Mouse (Mus musculus): Measurements from ENCODE around the gene Hmgcll1. TPM values are rescaled to one million over a fixed set of nuclear protein-coding genes. Genes with fewer than 3 reads are reported as not detected.
A peak's percentile ranks its signal among the peaks of the same experiment; 100 is the strongest.

Hmgcll1 gene
- polyA plus RNA-seq (2015; fragmentation: Nextera tagmentation; extraction: Ambion mirVana) = 1.1 and 1.3 TPM in 2 replicates

- Histone ChIP-seq H3K4me1 (peaks cover 8% of the 10 kb centered on the region), H3K4me3 (peak within 1 kb of the TSS; percentile 60), H3K9me3 (no peaks in the 10 kb centered on the region), H3K27me3 (replicated peaks) (no peaks in the 10 kb centered on the region), H3K9ac (peak within 1 kb of the TSS; percentile 84), H3K36me3 (no peaks in the 10 kb centered on the region), H3K4me2 (peak within 1 kb of the TSS; percentile 85), H3K27ac (replicated peaks) (no peak within 1 kb of the TSS)
- no peak for ATAC-seq (ENCODE audit: extremely low read depth, insufficient number of reproducible peaks, low FRiP score, low TSS enrichment)
- 8% methylated on average over 40 of the region's 40 CpGs for WGBS
Observed at GRCm38 (mm10) chr9:76014631-76015531, at the start of gene Hmgcll1. TSS of gene Hmgcll1 (plus strand) at chr9:76014855.

DNA sequence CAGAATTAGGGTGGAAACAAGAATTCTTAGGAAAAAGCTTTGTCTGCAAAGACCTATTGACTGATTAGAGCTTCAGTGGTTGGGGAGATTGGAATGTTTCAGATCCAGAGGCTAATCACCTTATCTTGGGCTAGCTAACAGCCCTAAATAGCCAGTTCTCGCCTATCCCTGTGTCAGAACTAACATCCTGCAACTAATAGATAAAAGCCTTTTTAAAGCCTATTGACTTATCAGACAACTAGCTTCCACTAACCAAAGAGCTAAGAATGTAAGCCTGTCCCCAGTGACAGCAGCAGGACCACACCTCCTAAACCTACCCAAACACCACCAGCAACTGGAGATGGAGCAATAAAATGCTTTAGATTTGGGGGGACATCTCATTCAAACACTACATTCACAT is 34.6 kb upstream of the Hmgcll1 start:
- no peak for ATAC-seq (ENCODE audit: extremely low read depth, insufficient number of reproducible peaks, low FRiP score, low TSS enrichment)
- no peaks in the 10 kb centered on the region for H3K27me3 ChIP-seq (replicated peaks)

GRCm38 (mm10) chr9:75981139-75981538 is 33.5 kb upstream of the Hmgcll1 start:
- WGBS = 55% methylated on average over 1 of the region's 1 CpGs
- no peaks in the 10 kb centered on the region for H3K4me1 ChIP-seq
- H3K27ac ChIP-seq (replicated peaks) = no peak overlapping the region
- H3K9ac ChIP-seq = no peak overlapping the region
- H3K27me3 ChIP-seq (replicated peaks) = no peaks in the 10 kb centered on the region
- no peaks in the 10 kb centered on the region for H3K36me3 ChIP-seq
- ATAC-seq (ENCODE audit: extremely low read depth, insufficient number of reproducible peaks, low FRiP score, low TSS enrichment) = no peak
- no peaks in the 10 kb centered on the region for H3K9me3 ChIP-seq
- no peak overlapping the region for H3K4me2 ChIP-seq
- H3K4me3 ChIP-seq = no peak overlapping the region

More for the DNA sequence above, 34.6 kb upstream of the Hmgcll1 start:
- no peak overlapping the region for H3K27ac ChIP-seq (replicated peaks)
- no peak overlapping the region for H3K4me2 ChIP-seq
- no peaks in the 10 kb centered on the region for H3K4me1 ChIP-seq
- 19% methylated on average over 1 of the region's 1 CpGs for WGBS
- H3K9ac ChIP-seq = no peak overlapping the region
- H3K4me3 ChIP-seq = no peak overlapping the region
- H3K36me3 ChIP-seq = no peaks in the 10 kb centered on the region
- H3K9me3 ChIP-seq = no peaks in the 10 kb centered on the region

GRCm38 (mm10) chr9:75989491-75989890 is 25.2 kb upstream of the Hmgcll1 start:
- no peak overlapping the region for H3K4me2 ChIP-seq
- H3K9me3 ChIP-seq = no peaks in the 10 kb centered on the region
- H3K27me3 ChIP-seq (replicated peaks) = no peaks in the 10 kb centered on the region
- H3K4me1 ChIP-seq = no peaks in the 10 kb centered on the region
- no peak for ATAC-seq (ENCODE audit: extremely low read depth, insufficient number of reproducible peaks, low FRiP score, low TSS enrichment)
- no peaks in the 10 kb centered on the region for H3K36me3 ChIP-seq
- WGBS = 70% methylated on average over 4 of the region's 4 CpGs
- no peak overlapping the region for H3K4me3 ChIP-seq
- no peak overlapping the region for H3K9ac ChIP-seq
- no peak overlapping the region for H3K27ac ChIP-seq (replicated peaks)

DNA sequence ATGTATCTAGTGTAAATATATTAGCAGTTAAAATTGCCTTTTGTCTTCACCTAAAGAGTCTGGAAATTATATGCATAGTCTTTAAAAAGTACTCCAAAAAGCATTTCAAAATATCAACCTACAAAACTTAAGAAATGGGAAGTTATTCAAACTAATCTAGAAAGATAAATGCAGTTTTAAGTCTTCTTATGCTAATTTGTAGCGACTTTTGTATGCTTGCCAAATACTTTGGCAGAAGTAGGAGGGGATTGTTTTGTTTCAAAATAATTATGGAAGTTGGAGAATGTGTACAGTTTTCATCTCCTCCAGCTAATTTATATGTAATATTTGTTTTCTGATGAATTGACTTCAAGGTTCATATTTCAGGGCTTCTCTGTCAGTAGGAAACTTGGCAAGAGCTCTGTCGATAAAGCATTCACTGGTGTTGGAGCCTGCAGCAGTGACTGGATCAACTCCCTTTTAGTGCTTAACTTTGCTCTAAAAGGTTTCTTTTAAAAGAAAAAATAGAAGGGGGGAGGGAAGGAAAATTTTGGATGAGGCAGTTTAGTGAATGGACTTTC is 15.8 kb upstream of the Hmgcll1 start:
- Histone ChIP-seq H3K36me3 (no peaks in the 10 kb centered on the region), H3K4me2 (no peak overlapping the region), H3K27me3 (replicated peaks) (no peaks in the 10 kb centered on the region), H3K9me3 (no peaks in the 10 kb centered on the region), H3K27ac (replicated peaks) (no peak overlapping the region), H3K4me1 (peaks cover 21% of the 10 kb centered on the region), H3K9ac (no peak overlapping the region), H3K4me3 (no peak overlapping the region)
- WGBS = 65% methylated on average over 2 of the region's 2 CpGs
- no peak for ATAC-seq (ENCODE audit: extremely low read depth, insufficient number of reproducible peaks, low FRiP score, low TSS enrichment)

GRCm38 (mm10) chr9:76000876-76001858 is 13.5 kb upstream of the Hmgcll1 start:
- 0 out of 2 replicates have a peak overlapping the region, but pooled peaks have one; percentile 13 for H3K27ac ChIP-seq (replicated peaks)

GRCm38 (mm10) chr9:76003066-76003465 is 11.6 kb upstream of the Hmgcll1 start:
- ATAC-seq (ENCODE audit: extremely low read depth, insufficient number of reproducible peaks, low FRiP score, low TSS enrichment) = no peak

More at GRCm38 (mm10) chr9:76000876-76001858, 13.5 kb upstream of the Hmgcll1 start:
- Histone ChIP-seq H3K36me3 (no peaks in the 10 kb centered on the region), H3K9ac (no peak overlapping the region), H3K4me3 (no peak overlapping the region), H3K9me3 (no peaks in the 10 kb centered on the region), H3K27me3 (replicated peaks) (no peaks in the 10 kb centered on the region), H3K4me2 (no peak overlapping the region), H3K4me1 (peaks cover 25% of the 10 kb centered on the region)
- ATAC-seq (ENCODE audit: extremely low read depth, insufficient number of reproducible peaks, low FRiP score, low TSS enrichment) = no peak
- 56% methylated on average over 10 of the region's 10 CpGs for WGBS

DNA sequence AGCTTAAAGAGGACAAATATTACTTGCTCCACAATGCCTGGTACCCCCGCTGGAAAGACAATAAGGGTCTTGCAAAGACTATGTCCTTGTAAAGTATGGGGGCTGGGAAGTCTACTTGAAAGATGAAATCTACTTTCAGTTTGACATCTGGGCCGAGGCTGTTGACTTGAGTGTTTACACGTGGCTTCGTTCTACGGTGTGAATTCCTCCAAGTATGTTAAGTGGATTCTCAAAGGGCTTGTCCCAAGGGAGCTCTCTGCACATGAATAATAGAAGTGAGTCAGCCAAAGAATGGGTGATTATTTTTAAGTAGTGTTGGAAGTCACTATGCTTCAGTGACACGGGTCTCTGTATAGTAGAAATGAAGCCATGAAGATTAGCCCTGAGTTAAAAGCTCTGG is 11.0 kb upstream of the Hmgcll1 start:
- H3K36me3 ChIP-seq = no peaks in the 10 kb centered on the region

More at GRCm38 (mm10) chr9:76003066-76003465, 11.6 kb upstream of the Hmgcll1 start:
- Histone ChIP-seq H3K27ac (replicated peaks) (no peak overlapping the region), H3K27me3 (replicated peaks) (no peaks in the 10 kb centered on the region), H3K4me1 (peaks cover 29% of the 10 kb centered on the region), H3K4me3 (no peak overlapping the region), H3K9ac (no peak overlapping the region), H3K36me3 (no peaks in the 10 kb centered on the region), H3K9me3 (no peaks in the 10 kb centered on the region), H3K4me2 (no peak overlapping the region)
- 62% methylated on average over 3 of the region's 3 CpGs for WGBS

DNA sequence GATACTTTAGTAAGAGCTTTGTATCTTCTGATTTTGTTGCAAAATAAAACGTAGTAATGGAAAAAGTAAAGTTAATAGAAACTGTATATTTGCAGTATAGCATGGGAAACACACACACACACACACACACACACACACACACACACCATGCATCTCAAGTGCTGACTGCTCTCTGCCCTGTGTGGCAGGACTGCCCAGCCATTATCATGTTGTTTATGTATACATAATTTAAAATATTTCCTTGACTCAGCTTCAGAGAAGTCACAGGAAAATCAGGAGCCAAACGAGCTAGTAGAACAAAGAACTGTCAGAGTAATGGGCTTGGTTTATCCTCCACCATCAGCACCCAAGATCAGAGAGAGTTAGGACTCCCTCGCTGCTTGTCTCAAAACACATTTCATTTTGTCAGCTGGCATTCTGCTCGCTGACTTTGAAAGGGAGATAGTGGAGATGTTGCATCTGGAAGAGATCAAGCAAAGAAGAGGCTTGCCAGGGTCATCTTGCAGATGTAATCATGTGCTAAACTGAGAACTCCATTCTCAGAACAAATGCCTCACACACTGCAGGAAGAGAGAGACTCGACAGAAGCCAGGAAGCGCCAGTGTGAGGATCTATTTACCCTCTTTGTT is 7.2 kb upstream of the Hmgcll1 start:
- WGBS = 25% methylated on average over 6 of the region's 6 CpGs
- H3K27me3 ChIP-seq (replicated peaks) = no peaks in the 10 kb centered on the region
- no peak overlapping the region for H3K9ac ChIP-seq
- H3K36me3 ChIP-seq = no peaks in the 10 kb centered on the region
- H3K27ac ChIP-seq (replicated peaks) = no peak overlapping the region
- ATAC-seq (ENCODE audit: extremely low read depth, insufficient number of reproducible peaks, low FRiP score, low TSS enrichment) = no peak
- no peak overlapping the region for H3K4me2 ChIP-seq
- no peaks in the 10 kb centered on the region for H3K9me3 ChIP-seq
- no peak overlapping the region for H3K4me3 ChIP-seq
- peaks cover 17% of the 10 kb centered on the region for H3K4me1 ChIP-seq

More for the DNA sequence above, 11.0 kb upstream of the Hmgcll1 start:
- H3K4me3 ChIP-seq = no peak overlapping the region
- no peak overlapping the region for H3K27ac ChIP-seq (replicated peaks)
- H3K9me3 ChIP-seq = no peaks in the 10 kb centered on the region
- no peak overlapping the region for H3K9ac ChIP-seq
- H3K4me2 ChIP-seq = peak overlapping the region; percentile 20; the same call in 1 of the 2 replicates
- WGBS = 36% methylated on average over 6 of the region's 6 CpGs
- no peaks in the 10 kb centered on the region for H3K27me3 ChIP-seq (replicated peaks)
- no peak for ATAC-seq (ENCODE audit: extremely low read depth, insufficient number of reproducible peaks, low FRiP score, low TSS enrichment)
- peaks cover 29% of the 10 kb centered on the region for H3K4me1 ChIP-seq

DNA sequence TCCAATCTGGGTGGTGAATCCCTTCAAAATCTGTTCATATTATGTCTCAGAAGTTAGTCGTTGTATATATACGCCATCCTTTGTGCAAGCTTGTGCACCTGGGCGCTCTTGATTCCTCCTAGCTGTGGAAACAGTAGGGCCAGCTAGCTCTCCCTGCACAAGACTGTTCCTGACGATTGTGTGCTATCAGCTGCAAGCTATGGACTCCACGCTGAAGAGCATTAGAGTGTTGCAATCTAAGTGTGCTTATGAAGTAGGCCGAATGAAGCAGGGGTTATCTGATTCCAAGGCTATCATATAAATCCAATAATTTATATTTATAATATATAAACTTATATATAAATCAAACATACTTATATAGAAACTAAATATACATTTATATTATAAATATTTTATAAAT is 866 bp upstream of the Hmgcll1 start:
- Histone ChIP-seq H3K9ac (no peak overlapping the region), H3K4me2 (no peak overlapping the region), H3K9me3 (no peaks in the 10 kb centered on the region), H3K4me1 (peaks cover 8% of the 10 kb centered on the region), H3K27me3 (replicated peaks) (no peaks in the 10 kb centered on the region), H3K4me3 (no peak overlapping the region), H3K36me3 (no peaks in the 10 kb centered on the region), H3K27ac (replicated peaks) (no peak overlapping the region)
- no peak for ATAC-seq (ENCODE audit: extremely low read depth, insufficient number of reproducible peaks, low FRiP score, low TSS enrichment)
- WGBS = 54% methylated on average over 6 of the region's 6 CpGs

Data from heart, embryonic 13.5 days (tissue).